Mouse (Mus musculus) stomach, postnatal 0 days (tissue): ENCODE results near the gene Armc8. TPM values are rescaled to one million over a fixed set of nuclear protein-coding genes. Genes with fewer than 3 reads are reported as not detected.

Experiments used
- ATAC-seq: fragments of 200-750 bp; cut with Nextera tagmentation; 2 replicates; pipeline ENCODE4 v1.8.0; 2017; ENCODE audit not compliant: low FRiP score, low TSS enrichment
- DNase-seq: peaks from one replicate; pipeline ENCODE4 v3.0.0-alpha.2; 2016; ENCODE audit warnings: low spot score
- H3K27ac ChIP-seq: fragments of 300-500 bp; sonication (generic); replicated peaks from 2 replicates; pipeline ENCODE4 v1.5.1; 2014; ENCODE audit warnings: mild to moderate bottlenecking, control low read depth
- H3K27me3 ChIP-seq: fragments of 300-500 bp; sonication (generic); 2 replicates; pipeline ENCODE4 v1.6.1; 2014; ENCODE audit warnings: low read length; ENCODE audit not compliant: control insufficient read depth, insufficient read depth
- H3K36me3 ChIP-seq: fragments of 300-500 bp; sonication (generic); 2 replicates; pipeline ENCODE4 v1.6.1; 2014; ENCODE audit warnings: low read length, mixed read lengths; ENCODE audit not compliant: control insufficient read depth, insufficient read depth
- H3K4me1 ChIP-seq: fragments of 300-500 bp; sonication (generic); replicated peaks from 2 replicates; pipeline ENCODE4 v1.6.1; 2014; ENCODE audit warnings: antibody characterized with exemption; ENCODE audit not compliant: control insufficient read depth, insufficient read depth
- H3K4me2 ChIP-seq: fragments of 300-500 bp; sonication (generic); replicated peaks from 2 replicates; pipeline ENCODE4 v1.6.1; 2014; ENCODE audit warnings: low read depth, mild to moderate bottlenecking, control low read depth, moderate library complexity
- H3K4me3 ChIP-seq: fragments of 300-500 bp; sonication (generic); 2 replicates; pipeline ENCODE4 v1.5.1; 2014; ENCODE audit warnings: low read depth, low read length, control low read depth
- H3K9ac ChIP-seq: fragments of 300-500 bp; sonication (generic); 2 replicates; pipeline ENCODE4 v1.6.1; 2014; ENCODE audit warnings: mild to moderate bottlenecking, low read length, control low read depth, mixed read lengths
- H3K9me3 ChIP-seq: fragments of 300-500 bp; sonication (generic); 2 replicates; pipeline ENCODE4 v1.6.1; 2016; ENCODE audit warnings: low read length; ENCODE audit not compliant: control insufficient read depth
- CTCF ChIP-seq: IDR thresholded peaks from 2 replicates; pipeline ENCODE4 v1.5.1; 2016; ENCODE audit warnings: antibody characterized with exemption, low read depth, mild to moderate bottlenecking, moderate library complexity
- EP300 ChIP-seq: optimal IDR thresholded peaks from 2 replicates; pipeline ENCODE3; 2016; ENCODE audit warnings: antibody characterized with exemption
- WGBS: fragments of 180-500 bp; shearing (Covaris S2); extraction: QIAGEN DNeasy Blood & Tissue Kit; methylation state at CpG from one replicate; pipeline ENCODE4 v1.1.7; 2014; 5-methylcytosine and 5-hydroxymethylcytosine counted together
- polyA plus RNA-seq: library from polyadenylated mRNA; unstranded; fragments of >200 nt; fragmentation: Nextera tagmentation; extraction: Ambion mirVana; gene quantifications from 2 replicates; pipeline ENCODE4 v1.2.1, GENCODE M21; 2015

The Armc8 gene
- polyA plus RNA-seq, 1 experiment from 2014 or later, result 13.7 TPM

DNA sequence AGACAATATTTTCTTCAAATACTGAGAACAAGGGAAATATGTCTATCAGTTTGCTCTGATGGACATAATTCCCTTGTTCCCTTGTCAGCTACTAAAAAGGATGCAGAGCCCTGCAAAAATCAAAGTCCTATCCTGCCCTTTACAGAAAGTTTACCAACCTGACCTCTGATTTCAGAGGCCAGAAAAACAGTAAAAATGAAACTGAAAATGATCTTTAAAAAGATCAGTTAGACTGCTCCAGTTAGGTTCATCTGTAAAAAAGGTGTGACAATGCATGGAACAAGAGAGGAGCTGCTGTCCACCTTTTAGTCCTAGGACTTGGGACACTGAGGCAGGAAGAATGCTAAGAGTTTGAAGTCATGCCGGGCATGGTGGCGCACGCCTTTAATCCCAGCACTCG lies 77.6 kb downstream of the Armc8 start:
- no peak for ATAC-seq
- Histone ChIP-seq H3K36me3 (peaks cover 10% of the 10 kb centered on the region; the same call in 1 of the 2 replicates), H3K4me3 (no peak overlapping the region), H3K4me1 (no peaks in the 10 kb centered on the region), H3K9ac (no peak overlapping the region), H3K27me3 (no peaks in the 10 kb centered on the region), H3K4me2 (no peak overlapping the region), H3K9me3 (no peaks in the 10 kb centered on the region), H3K27ac (no peak overlapping the region)
- DNase-seq, result no peak
- TF ChIP-seq CTCF, result no peak
- TF ChIP-seq EP300, result no peak
- WGBS, result 93% methylated on average over 4 of the region's 4 CpGs

DNA sequence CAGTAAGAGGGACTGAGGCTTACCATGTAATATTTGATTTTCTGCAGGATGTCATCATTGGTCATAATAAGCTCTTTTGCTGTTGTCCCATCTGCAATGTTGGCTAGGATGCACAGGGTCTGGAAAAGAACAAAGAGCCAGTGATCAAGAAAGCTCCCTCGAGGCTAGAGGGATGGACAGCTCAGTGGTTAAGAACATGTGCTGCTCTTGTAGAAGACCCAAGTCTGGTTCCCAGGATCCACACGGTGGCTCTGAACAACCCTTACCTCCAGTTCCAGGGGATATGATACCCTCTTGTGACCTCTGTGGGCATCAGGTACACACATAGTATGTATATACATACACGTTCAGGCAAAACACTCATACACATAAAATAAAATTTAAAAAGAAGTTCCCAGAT lies 80.9 kb downstream of the Armc8 start:
- no peak for DNase-seq
- ATAC-seq, result no peak
- Histone ChIP-seq H3K9me3 (no peaks in the 10 kb centered on the region), H3K9ac (no peak overlapping the region), H3K36me3 (peaks cover 8% of the 10 kb centered on the region; the same call in 1 of the 2 replicates), H3K27me3 (no peaks in the 10 kb centered on the region), H3K27ac (no peak overlapping the region), H3K4me3 (no peak overlapping the region), H3K4me2 (no peak overlapping the region), H3K4me1 (no peaks in the 10 kb centered on the region)
- no peak for TF ChIP-seq CTCF
- no peak for TF ChIP-seq EP300
- 79% methylated on average over 3 of the region's 3 CpGs for WGBS

DNA sequence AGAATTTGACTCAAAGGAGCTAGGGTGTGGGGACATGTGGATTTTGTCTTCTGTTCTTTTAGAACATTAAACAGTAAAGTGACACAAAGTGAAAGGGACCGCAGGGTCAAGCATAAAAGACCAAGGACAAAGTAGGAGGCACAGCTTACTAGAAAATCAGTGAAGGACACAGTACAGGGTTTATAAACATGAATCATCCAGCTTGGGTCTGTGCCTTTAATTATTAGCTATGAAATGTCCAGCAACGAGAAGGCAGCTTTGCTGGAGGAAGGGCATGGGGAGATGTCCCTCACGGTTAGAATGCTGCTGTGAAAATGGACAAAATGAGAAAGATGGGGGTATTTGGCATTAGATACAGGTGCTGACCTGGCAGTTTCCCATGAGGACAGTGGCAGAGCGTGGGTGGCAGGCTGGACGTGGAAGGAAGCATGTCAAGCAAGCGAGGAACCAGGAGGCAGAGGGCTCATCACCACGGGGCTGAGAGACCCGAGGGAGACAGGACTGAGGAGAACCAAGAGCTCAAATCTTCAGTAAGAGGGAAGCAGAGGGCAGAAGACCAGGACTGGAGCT lies 81.5 kb downstream of the Armc8 start:
- WGBS, result 79% methylated on average over 8 of the region's 8 CpGs
- TF ChIP-seq CTCF (no peak), EP300 (no peak)
- Histone ChIP-seq H3K9ac (no peak overlapping the region), H3K36me3 (peaks cover 8% of the 10 kb centered on the region; the same call in 1 of the 2 replicates), H3K9me3 (no peaks in the 10 kb centered on the region), H3K27ac (no peak overlapping the region), H3K27me3 (no peaks in the 10 kb centered on the region), H3K4me1 (no peaks in the 10 kb centered on the region), H3K4me3 (no peak overlapping the region), H3K4me2 (no peak overlapping the region)
- DNase-seq (no peak), ATAC-seq (no peak)

- no peak overlapping the region for H3K4me2 ChIP-seq
- H3K36me3 ChIP-seq, result peaks cover 8% of the 10 kb centered on the region; the same call in 1 of the 2 replicates
- no peak for ATAC-seq
- WGBS, result 96% methylated on average over 4 of the region's 4 CpGs
- H3K4me3 ChIP-seq, result no peak overlapping the region
- TF ChIP-seq CTCF (no peak), EP300 (no peak)
- no peak for DNase-seq
- no peak overlapping the region for H3K9ac ChIP-seq
- H3K27ac ChIP-seq, result no peak overlapping the region
- H3K27me3 ChIP-seq, result no peaks in the 10 kb centered on the region
- no peaks in the 10 kb centered on the region for H3K4me1 ChIP-seq
- H3K9me3 ChIP-seq, result no peaks in the 10 kb centered on the region
These were observed 83.6 kb downstream of the Armc8 start for GRCm38 (mm10) chr9:99485144-99485543.

- no peak overlapping the region for H3K9ac ChIP-seq
- H3K4me3 ChIP-seq, result no peak overlapping the region
- DNase-seq (no peak), ATAC-seq (no peak)
- H3K27ac ChIP-seq, result no peak overlapping the region
- peaks cover 8% of the 10 kb centered on the region; the same call in 1 of the 2 replicates for H3K36me3 ChIP-seq
- H3K4me2 ChIP-seq, result no peak overlapping the region
- no peak for TF ChIP-seq CTCF
- no peak for TF ChIP-seq EP300
- no peaks in the 10 kb centered on the region for H3K4me1 ChIP-seq
- H3K27me3 ChIP-seq, result no peaks in the 10 kb centered on the region
- no peaks in the 10 kb centered on the region for H3K9me3 ChIP-seq
These were observed 84.1 kb downstream of the Armc8 start for GRCm38 (mm10) chr9:99484632-99485031.

GRCm38 (mm10) chr9:99483191-99483590 lies 85.5 kb downstream of the Armc8 start:
- TF ChIP-seq CTCF (no peak), EP300 (no peak)
- Histone ChIP-seq H3K9ac (no peak overlapping the region), H3K27me3 (no peaks in the 10 kb centered on the region), H3K4me1 (no peaks in the 10 kb centered on the region), H3K36me3 (peaks cover 8% of the 10 kb centered on the region; the same call in 1 of the 2 replicates), H3K4me3 (no peak overlapping the region), H3K27ac (no peak overlapping the region), H3K9me3 (no peaks in the 10 kb centered on the region), H3K4me2 (no peak overlapping the region)
- DNase-seq (no peak), ATAC-seq (no peak)
- WGBS, result 82% methylated on average over 4 of the region's 4 CpGs
